Mouse (Mus musculus) hindbrain, embryonic 14.5 days (tissue): ENCODE results near the gene Kdf1. TPM values are rescaled to one million over a fixed set of nuclear protein-coding genes. Genes with fewer than 3 reads are reported as not detected.

Source experiments
- ATAC-seq: fragments of 200-750 bp; cut with Nextera tagmentation; 2 replicates; pipeline ENCODE4 v1.8.0; 2017; ENCODE audit warnings: moderate number of reproducible peaks, mild to moderate bottlenecking, moderate TSS enrichment, moderate library complexity; ENCODE audit not compliant: low FRiP score
- DNase-seq: peaks from one replicate; pipeline ENCODE4 v3.0.0-alpha.2; 2015; ENCODE audit warnings: low spot score
- H3K27ac ChIP-seq: fragments of 300-500 bp; sonication (generic); 2 replicates; pipeline ENCODE4 v1.5.1; 2014; ENCODE audit warnings: mild to moderate bottlenecking, moderate library complexity
- H3K27me3 ChIP-seq: fragments of 300-500 bp; sonication (generic); 2 replicates; pipeline ENCODE4 v1.6.1; 2014; ENCODE audit warnings: mild to moderate bottlenecking, low read length, mixed read lengths; ENCODE audit not compliant: control insufficient read depth, insufficient read depth
- H3K36me3 ChIP-seq: fragments of 300-500 bp; sonication (generic); replicated peaks from 2 replicates; pipeline ENCODE4 v1.6.1; 2014; ENCODE audit not compliant: control insufficient read depth, insufficient read depth
- H3K4me1 ChIP-seq: fragments of 300-500 bp; sonication (generic); replicated peaks from 2 replicates; pipeline ENCODE4 v1.6.1; 2014; ENCODE audit warnings: antibody characterized with exemption, low read length, mixed read lengths; ENCODE audit not compliant: control insufficient read depth, insufficient read depth
- H3K4me2 ChIP-seq: fragments of 300-500 bp; sonication (generic); replicated peaks from 2 replicates; pipeline ENCODE4 v1.6.1; 2014; ENCODE audit warnings: mild to moderate bottlenecking, moderate library complexity
- H3K4me3 ChIP-seq: fragments of 300-500 bp; sonication (generic); replicated peaks from 2 replicates; pipeline ENCODE4 v1.5.1; 2014; ENCODE audit warnings: mild to moderate bottlenecking, low read length
- H3K9ac ChIP-seq: fragments of 300-500 bp; sonication (generic); 2 replicates; pipeline ENCODE4 v1.6.1; 2014
- H3K9me3 ChIP-seq: fragments of 300-500 bp; sonication (generic); 2 replicates; pipeline ENCODE4 v1.6.1; 2016; ENCODE audit warnings: low read length; ENCODE audit not compliant: control insufficient read depth
- WGBS: fragments of 180-500 bp; shearing (Covaris S2); extraction: QIAGEN DNeasy Blood & Tissue Kit; methylation state at CpG from one replicate; pipeline ENCODE4 v1.1.7; 2014; 5-methylcytosine and 5-hydroxymethylcytosine counted together
- polyA plus RNA-seq: library from polyadenylated mRNA; unstranded; fragments of >200 nt; fragmentation: Nextera tagmentation; extraction: Ambion mirVana; gene quantifications from 2 replicates; pipeline ENCODE4 v1.2.1, GENCODE M21; 2014

Kdf1 gene
- polyA plus RNA-seq, 1 experiment from 2014 or later: not detected

GRCm38 (mm10) chr4:133545272-133546231, 26.8 kb downstream of the Kdf1 start, which contains the start of gene Nudc:
Gene Nudc, minus strand, starts transcription at chr4:133545996.
- peak within 1 kb of the TSS; percentile 72 for H3K9ac ChIP-seq
- DNase-seq (peak; percentile 95), ATAC-seq (peak; percentile 99)
- H3K27me3 ChIP-seq: no peaks in the 10 kb centered on the region
- peaks cover 8% of the 10 kb centered on the region for H3K4me1 ChIP-seq
- no peaks in the 10 kb centered on the region for H3K9me3 ChIP-seq
- H3K36me3 ChIP-seq: peaks cover 23% of the 10 kb centered on the region
- H3K4me2 ChIP-seq: peak within 1 kb of the TSS; percentile 96
- H3K27ac ChIP-seq: peak within 1 kb of the TSS; percentile 74
- H3K4me3 ChIP-seq: peak within 1 kb of the TSS; percentile 82
- under 1% methylated on average over 67 of the region's 77 CpGs for WGBS

DNA sequence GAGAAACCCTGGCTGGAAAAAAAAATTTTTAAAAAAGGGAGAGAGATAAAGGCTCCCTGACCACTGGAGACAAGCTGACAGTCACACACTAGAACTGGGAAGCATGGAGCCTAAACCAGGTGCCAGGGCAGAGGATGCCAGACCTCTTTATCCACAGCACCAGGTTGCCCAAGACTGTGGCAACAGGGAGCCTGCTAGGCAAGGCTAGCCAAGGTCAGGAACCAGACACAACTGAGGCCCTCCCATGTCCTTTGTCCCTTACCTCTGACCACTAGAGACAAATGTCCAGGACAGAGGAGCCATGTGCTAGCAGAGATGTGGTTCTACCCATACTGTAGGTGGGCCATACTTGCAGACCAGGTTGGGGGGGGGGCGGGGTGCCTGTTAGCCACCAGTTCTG, 33.3 kb downstream of the Kdf1 start:
- Histone ChIP-seq H3K27me3 (no peaks in the 10 kb centered on the region), H3K27ac (no peak overlapping the region), H3K4me1 (no peaks in the 10 kb centered on the region), H3K36me3 (no peaks in the 10 kb centered on the region), H3K4me3 (no peak overlapping the region), H3K4me2 (no peak overlapping the region), H3K9me3 (no peaks in the 10 kb centered on the region), H3K9ac (no peak overlapping the region)
- ATAC-seq: no peak
- WGBS: 88% methylated on average over 1 of the region's 1 CpGs
- DNase-seq: no peak

DNA sequence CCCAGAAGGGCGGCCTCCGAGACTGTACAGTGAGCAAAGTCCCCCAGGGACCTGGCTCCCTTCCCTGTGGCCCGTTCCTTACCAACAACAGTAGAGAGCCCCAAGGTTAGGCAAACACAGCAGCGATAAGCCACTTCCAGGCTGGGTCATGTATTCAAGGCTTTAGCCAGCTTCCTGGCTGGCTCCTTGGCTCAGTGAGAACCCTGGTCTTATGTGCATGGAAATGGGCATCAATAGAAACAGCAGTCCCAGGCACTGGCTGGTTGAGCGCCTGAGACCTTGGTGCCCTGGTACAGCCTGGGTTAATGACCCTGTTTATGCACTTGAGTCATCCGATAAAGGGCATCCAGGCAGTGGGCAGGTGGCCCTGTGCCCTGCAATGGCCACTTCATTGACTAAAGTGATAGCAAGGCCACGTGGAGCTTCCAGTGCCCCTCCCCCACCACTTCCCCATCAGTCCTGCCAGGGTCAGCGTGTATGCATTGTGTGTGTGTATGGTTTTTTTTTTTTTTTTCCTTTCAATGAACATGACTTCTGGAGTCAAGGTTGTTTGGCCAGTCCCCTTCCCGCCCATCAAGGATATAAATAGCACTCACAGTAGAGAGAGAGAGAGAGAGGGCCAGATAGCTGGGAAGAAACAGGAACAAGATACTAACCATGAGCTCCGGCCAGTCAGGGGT, 34.1 kb downstream of the Kdf1 start, which contains the start of gene Nr0b2:
Gene Nr0b2, plus strand, starts transcription at position 609 of the 680 bp plus-strand sequence.
- no peak for ATAC-seq
- DNase-seq: no peak
- Histone ChIP-seq H3K4me1 (no peaks in the 10 kb centered on the region), H3K36me3 (no peaks in the 10 kb centered on the region), H3K9ac (no peak within 1 kb of the TSS), H3K4me2 (no peak within 1 kb of the TSS), H3K9me3 (no peaks in the 10 kb centered on the region), H3K4me3 (no peak within 1 kb of the TSS), H3K27ac (no peak within 1 kb of the TSS), H3K27me3 (no peaks in the 10 kb centered on the region)
- 68% methylated on average over 10 of the region's 10 CpGs for WGBS

DNA sequence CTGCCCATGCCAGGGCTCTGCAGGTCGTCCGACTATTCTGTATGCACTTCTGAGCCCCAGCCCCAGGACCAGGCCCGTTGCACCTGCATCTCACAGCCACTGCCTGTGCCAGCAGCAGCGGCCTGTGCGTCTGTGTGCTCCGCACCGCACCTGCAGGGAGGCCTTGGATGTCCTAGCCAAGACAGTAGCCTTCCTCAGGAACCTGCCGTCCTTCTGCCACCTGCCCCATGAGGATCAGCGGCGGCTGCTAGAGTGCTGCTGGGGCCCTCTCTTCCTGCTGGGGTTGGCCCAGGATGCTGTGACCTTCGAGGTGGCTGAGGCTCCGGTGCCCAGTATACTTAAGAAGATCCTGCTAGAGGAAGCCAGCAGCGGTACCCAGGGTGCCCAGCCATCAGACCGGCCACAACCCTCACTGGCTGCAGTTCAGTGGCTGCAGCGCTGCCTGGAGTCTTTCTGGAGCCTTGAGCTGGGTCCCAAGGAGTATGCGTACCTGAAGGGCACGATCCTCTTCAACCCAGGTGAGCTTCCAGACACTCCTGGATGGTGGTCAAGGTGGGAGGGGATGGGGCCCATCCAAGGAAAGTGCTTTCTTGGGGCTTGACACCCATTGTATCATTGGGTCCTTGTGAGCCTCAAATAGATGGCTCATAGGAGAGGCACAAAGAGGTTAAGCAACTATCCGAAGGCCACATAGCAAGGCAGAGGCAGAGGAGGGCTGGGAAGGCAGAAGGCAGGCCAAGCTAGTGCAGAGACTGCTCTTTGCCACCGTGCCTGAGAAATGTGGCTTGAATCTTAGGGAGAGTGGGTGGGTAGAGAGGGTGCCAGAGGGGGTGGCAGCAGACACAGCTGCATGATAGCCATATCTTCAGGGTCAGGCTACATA, 34.9 kb downstream of the Kdf1 start:
- Histone ChIP-seq H3K4me3 (no peak overlapping the region), H3K4me1 (no peaks in the 10 kb centered on the region), H3K4me2 (no peak overlapping the region), H3K27ac (no peak overlapping the region), H3K27me3 (no peaks in the 10 kb centered on the region), H3K9ac (no peak overlapping the region), H3K9me3 (no peaks in the 10 kb centered on the region), H3K36me3 (no peaks in the 10 kb centered on the region)
- 77% methylated on average over 19 of the region's 19 CpGs for WGBS
- DNase-seq: no peak
- no peak for ATAC-seq

- Histone ChIP-seq H3K4me3 (no peak overlapping the region), H3K9ac (no peak overlapping the region), H3K9me3 (no peaks in the 10 kb centered on the region), H3K4me1 (no peaks in the 10 kb centered on the region), H3K27ac (no peak overlapping the region), H3K4me2 (no peak overlapping the region), H3K36me3 (no peaks in the 10 kb centered on the region), H3K27me3 (no peaks in the 10 kb centered on the region)
- ATAC-seq: no peak
- no peak for DNase-seq
- WGBS: 29% methylated on average over 10 of the region's 10 CpGs
Observed at GRCm38 (mm10) chr4:133557041-133557717, 38.4 kb downstream of the Kdf1 start.

DNA sequence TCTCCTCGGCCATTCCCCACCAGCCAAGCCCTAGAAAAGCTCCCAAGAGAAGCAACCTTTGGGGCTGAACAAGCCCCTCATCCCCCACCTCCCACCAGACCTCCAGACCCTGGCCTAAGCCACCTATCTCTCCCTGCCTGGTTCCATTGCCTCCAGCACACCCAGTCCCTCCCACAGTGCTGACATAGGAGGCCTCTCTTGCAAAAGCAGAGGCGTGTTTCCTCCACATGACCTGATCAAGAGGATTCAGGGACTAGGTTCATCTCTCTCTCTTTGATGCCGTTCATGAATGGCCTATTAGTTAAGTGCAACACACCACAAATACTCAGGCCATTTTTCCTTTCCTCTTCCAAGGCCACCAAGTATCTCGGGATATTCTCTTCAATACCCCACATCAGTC, 41.1 kb downstream of the Kdf1 start:
- ATAC-seq (no peak), DNase-seq (no peak)
- Histone ChIP-seq H3K27ac (no peak overlapping the region), H3K27me3 (no peaks in the 10 kb centered on the region), H3K4me2 (no peak overlapping the region), H3K4me3 (no peak overlapping the region), H3K9me3 (no peaks in the 10 kb centered on the region), H3K9ac (no peak overlapping the region), H3K36me3 (no peaks in the 10 kb centered on the region), H3K4me1 (no peaks in the 10 kb centered on the region)
- WGBS: 82% methylated on average over 4 of the region's 4 CpGs

DNA sequence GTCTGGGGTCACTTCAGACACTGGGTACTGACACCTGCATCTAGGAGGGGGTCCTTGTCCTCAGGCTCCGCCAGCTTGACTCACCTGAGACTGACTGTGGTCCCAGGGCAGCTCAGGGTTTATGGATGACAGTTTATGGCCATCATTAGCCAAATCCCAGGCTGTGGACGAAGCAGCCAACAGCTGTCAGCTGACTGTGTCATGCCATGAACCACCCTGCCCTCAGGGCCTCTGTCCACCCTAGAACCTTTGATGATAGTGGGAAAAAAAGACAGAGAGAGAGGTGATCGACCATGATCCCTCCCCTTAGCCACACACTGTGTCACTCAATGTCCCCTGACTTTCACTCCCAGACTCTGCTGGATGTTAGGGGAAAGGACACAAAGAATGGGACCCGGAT, 42.9 kb downstream of the Kdf1 start:
- Histone ChIP-seq H3K36me3 (no peaks in the 10 kb centered on the region), H3K4me1 (no peaks in the 10 kb centered on the region), H3K4me3 (no peak overlapping the region), H3K27me3 (no peaks in the 10 kb centered on the region), H3K27ac (no peak overlapping the region), H3K4me2 (no peak overlapping the region), H3K9ac (no peak overlapping the region), H3K9me3 (no peaks in the 10 kb centered on the region)
- WGBS: 72% methylated on average over 4 of the region's 4 CpGs
- DNase-seq: no peak
- ATAC-seq: no peak

- WGBS: 73% methylated on average over 11 of the region's 11 CpGs
- no peaks in the 10 kb centered on the region for H3K4me1 ChIP-seq
- ATAC-seq (no peak), DNase-seq (no peak)
- H3K4me2 ChIP-seq: no peak overlapping the region
- H3K36me3 ChIP-seq: no peaks in the 10 kb centered on the region
- no peak overlapping the region for H3K4me3 ChIP-seq
- no peak overlapping the region for H3K27ac ChIP-seq
- H3K9ac ChIP-seq: no peak overlapping the region
- no peaks in the 10 kb centered on the region for H3K9me3 ChIP-seq
- no peaks in the 10 kb centered on the region for H3K27me3 ChIP-seq
Observed at GRCm38 (mm10) chr4:133563123-133563571, 44.4 kb downstream of the Kdf1 start.
